Mouse (Mus musculus) right cerebral cortex, postnatal 10 days (tissue): ENCODE measurements at regions not wholly inside any gene's neighbourhood (a gene's known extent, or its start where the extent isn't known, plus 50 kb on each side); places are given as distances from the start of the nearest gene placed in this dataset.
A peak's percentile ranks its signal among the peaks of the same experiment; 100 is the strongest.

Experiments
- DNase-seq, 2 experiments: peaks; one replicate each; pipeline ENCODE4 v3.0.0; 2021; ENCODE audit warnings: low spot score in 2 of 2

DNA sequence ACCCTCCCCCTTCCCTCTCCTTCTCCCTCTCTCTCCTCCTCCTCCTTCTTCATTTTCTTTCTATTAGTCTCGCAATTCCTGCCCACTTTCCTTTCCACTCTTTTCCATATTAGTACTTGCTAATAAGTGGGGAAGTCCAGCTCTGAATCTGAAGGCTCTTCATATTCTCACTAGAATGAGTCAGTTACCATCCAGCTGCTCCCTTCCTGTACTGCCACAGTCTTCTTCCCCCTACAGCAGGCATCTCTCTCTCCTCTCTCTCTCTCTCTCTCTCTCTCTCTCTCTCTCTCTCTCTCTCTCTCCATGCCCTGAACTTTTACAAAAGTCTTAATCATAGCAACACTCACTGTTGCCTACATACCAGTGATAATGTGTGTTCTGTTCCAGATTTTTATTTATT lies 226.6 kb upstream of the Pter start:
- no peak for DNase-seq

GRCm38 (mm10) chr2:12699331-12699730 lies 224.5 kb upstream of the Pter start:
- DNase-seq: no peak

GRCm38 (mm10) chr2:12707514-12707913 lies 216.3 kb upstream of the Pter start:
- DNase-seq: no peak

DNA sequence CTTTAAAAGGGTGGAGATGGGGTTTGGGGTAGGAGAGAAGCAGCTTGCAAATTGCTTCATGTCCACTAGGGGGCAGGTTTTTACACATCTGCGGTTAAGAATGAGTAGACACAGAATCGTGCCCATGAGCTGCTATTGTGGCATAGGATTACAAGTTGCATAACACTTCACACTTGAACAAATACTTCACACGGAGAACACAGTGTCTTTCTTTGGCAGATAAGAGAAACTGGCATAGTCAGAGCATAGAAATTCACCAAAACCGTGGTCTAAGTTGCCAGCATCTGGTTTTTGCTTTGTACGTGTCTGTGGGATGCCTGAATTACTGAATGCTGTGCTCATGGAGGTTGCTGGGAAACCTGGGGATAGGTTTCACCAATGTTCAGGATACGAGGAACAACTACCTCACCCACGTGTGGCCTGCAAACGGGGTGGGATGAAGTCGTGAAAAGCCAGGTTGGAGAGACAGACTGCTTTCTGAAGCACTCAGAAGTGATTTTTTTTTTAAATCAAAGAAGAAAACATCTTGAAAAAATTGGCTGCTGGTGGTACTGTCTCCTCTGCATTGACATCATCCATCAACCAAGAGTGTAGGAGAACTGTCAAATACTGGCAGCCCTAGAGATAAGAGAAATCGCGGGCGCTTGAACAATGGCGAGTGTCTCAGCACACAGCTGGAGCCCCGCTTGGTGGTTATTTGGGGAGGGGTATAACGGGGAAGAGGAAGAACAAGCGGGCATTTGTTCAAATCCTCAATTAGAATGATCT lies 214.5 kb upstream of the Pter start:
- DNase-seq: peak; percentile 50 to 56

GRCm38 (mm10) chr2:12709924-12710240 lies 214.0 kb upstream of the Pter start:
- peak in 1 of 2 experiments; percentile 35 for DNase-seq

DNA sequence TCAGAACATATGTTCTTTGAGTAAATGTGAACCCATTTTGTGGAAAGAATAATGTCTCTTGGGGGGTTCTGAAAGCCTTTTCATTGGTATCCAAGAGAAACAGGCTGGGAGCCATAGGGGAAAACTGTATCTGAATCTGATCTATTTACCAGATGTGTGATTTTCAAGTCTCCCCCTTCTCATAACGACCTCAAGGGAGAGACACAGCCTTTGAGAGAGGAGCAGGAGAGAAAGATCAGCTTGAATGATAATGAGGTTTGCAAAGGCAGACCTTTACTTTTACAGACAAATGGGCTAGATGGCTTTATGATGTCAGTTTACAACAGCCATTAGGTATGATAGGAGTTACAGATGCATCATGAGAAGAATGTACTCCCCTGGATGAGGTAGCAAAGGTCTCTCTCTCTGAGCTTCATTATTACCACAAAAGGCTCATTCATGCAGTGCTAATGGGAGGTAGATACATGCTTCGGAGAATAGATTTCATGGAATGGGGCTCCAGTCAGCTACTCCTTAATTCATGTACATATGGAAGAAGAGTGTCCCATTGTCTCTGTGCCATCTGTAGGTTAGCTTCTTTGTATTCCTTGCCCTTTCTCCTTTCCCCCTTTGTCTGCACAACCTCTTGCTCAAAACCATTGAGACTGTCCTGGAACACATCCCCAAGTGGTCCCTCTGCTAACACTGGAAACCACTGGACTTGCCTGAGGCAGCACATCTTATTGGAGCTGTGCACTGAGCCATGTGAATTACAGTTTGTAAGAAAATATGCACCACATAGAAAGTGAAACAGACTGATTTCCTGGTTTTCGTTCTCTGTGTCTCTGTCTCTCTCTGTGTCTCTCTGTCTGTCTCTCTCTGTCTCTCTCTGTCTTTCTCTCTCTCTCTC lies 207.5 kb upstream of the Pter start:
- no peak for DNase-seq

DNA sequence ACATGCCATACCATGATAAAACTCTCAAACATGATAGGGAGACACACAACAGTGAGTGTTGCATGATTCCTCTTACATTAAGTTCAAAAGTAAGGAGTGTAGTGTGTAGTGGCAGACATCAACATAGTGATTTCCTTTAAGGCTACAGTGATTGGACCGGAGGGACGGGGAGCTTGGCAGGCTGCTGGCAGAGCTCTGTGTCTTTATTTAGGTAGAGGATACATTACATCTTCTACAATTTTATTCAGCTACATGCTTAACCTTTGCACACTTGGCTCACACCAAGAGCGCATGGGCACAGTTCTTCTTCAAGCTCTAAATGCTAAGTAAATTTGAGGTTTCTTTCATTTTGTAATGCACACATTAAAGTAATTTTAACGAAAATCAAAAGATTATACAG lies 194.6 kb upstream of the Pter start:
- no peak for DNase-seq

- DNase-seq: no peak
Measured at GRCm38 (mm10) chr2:12737140-12737539, 186.7 kb upstream of the Pter start.

DNA sequence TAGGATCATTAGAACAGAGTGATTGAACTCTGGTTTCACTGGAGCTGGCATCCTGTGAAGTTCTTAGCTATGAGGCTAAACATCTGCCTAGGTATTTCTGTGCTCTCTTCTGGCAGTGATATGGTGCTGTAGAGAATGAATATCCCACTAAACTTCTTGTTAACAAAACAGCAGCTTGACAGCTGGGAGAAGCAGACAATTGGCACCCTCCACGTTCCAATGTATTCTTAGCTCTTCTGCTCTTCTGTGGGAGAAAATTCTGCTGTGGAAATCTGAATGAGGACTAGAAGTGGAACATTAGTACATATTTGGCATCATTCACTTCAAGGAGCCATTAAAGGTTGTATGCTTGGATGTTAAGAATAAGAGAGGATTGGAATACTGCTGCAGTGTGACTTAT lies 177.0 kb upstream of the Pter start:
- DNase-seq: peak; percentile 31 to 46

GRCm38 (mm10) chr2:12758816-12759215 lies 165.0 kb upstream of the Pter start:
- DNase-seq: no peak

- DNase-seq: no peak
Measured at GRCm38 (mm10) chr2:12759931-12760330, 163.9 kb upstream of the Pter start.

DNA sequence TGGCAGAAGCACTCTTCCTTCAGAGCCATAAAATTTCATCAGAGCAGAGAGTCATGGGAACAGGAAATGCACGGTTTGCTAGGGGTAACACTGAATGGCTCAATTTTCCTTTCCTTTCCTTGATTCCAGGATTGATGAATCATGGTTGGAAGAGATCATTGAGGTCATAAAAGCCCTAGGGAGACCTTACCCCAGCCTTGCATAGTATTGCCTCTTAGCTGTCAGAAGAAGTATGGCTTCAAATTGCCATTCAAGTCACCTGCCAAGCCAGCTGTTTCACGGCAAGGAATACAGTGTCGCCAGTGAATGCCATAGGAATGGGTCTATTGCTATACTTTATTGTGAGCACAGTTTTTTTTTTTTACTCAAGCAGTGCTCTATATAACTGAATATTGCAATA lies 162.4 kb upstream of the Pter start:
- DNase-seq: no peak

DNA sequence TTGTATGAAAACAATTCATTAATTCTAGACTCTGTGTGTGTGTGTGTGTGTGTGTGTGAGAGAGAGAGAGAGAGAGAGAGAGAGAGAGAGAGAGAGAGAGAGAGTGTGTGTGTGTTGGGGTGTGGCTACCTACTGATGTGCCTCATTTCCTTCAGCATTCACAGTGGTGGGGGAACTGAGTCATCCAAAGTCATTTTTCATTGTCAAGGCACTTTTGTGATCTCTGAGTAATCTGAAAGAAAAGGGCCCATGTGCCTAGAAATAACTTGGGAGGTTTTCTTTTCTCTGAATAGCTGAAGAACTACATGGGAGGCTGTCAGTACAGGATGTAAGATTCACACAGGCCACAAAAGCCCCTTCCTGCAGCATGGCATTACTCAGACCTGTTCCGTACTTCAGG lies 159.3 kb upstream of the Pter start:
- DNase-seq: no peak

GRCm38 (mm10) chr2:12765336-12765735 lies 158.5 kb upstream of the Pter start:
- no peak for DNase-seq

DNA sequence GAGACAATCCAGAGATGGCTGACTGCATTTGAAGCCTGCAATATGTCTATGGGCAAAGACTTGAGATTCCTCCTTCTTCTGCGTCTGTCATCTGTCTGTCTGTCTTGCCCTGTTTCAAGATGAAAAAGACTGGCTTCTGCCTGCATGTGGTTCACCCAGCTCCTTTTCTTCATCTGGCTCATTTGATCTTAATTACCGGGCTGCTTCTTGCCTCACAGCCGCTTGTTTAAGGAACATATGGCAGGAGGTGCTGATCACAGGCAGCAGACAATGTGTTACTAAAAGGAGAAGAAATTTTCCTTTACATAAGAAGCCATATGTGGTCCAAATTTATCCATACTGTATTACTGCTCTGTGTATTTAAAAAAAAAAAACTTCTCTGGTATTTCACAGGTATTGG lies 147.0 kb upstream of the Pter start:
- DNase-seq: peak; percentile 34 to 69

GRCm38 (mm10) chr2:12777696-12778095 lies 146.1 kb upstream of the Pter start:
- DNase-seq: peak; percentile 47 to 68

DNA sequence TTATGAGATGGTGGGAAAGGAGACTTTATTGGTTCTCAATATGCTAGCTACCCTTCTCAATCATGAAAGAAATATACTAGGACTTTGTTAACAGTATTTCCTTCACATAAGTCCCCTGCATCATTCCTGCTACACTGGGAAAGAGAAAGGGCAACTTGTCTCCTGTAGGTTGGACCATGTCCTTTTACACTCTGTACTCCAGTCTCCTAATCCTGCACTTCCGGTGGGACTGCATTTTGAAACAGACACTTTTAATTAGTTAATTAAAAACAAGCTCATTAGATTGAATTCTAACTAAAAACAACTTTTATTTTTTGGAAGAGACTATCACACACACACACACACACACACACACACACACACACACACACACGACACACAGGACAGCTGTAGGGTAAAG lies 131.2 kb upstream of the Pter start:
- DNase-seq: no peak

- DNase-seq: no peak
Measured at GRCm38 (mm10) chr2:12797615-12798169, 126.1 kb upstream of the Pter start.

GRCm38 (mm10) chr2:12799153-12799925 lies 124.5 kb upstream of the Pter start:
- no peak for DNase-seq

GRCm38 (mm10) chr2:12802667-12803066 lies 121.2 kb upstream of the Pter start:
- DNase-seq: no peak

- DNase-seq: no peak
Measured at GRCm38 (mm10) chr2:12805096-12805495, 118.7 kb upstream of the Pter start.

GRCm38 (mm10) chr2:12808466-12808865 lies 115.4 kb upstream of the Pter start:
- no peak for DNase-seq
